Mouse (Mus musculus) left cerebral cortex, postnatal 10 days (tissue): ENCODE data around the gene Klhl41. TPM values are rescaled to one million over a fixed set of nuclear protein-coding genes. Genes with fewer than 3 reads are reported as not detected.

Experiments
- total RNA-seq, 2 experiments: library from RNA; stranded (reverse); gene quantifications; 2 replicates each; pipeline ENCODE4 v1.2.3; 2021

Klhl41 gene
- total RNA-seq, 2 experiments from 2014 or later = 1.7 TPM

Other genes with a start within 250 kb of the Klhl41 start
- under 1 TPM; 0.12 to 0.15 TPM for gene Lrp2, start 84.1 kb upstream of the Klhl41 start, total RNA-seq
- 10 to 100 TPM; 29.2 to 29.6 TPM for gene Bbs5, start 22.9 kb upstream of the Klhl41 start, total RNA-seq
- gene Fastkd1, start 43.4 kb downstream of the Klhl41 start, total RNA-seq = 10 to 100 TPM; 20.6 to 21.6 TPM
- 10 to 100 TPM; 55.4 to 59.5 TPM for gene Ppig, start 52.4 kb downstream of the Klhl41 start, total RNA-seq
- 1 to 10 TPM; 2.4 to 2.5 TPM for gene Ccdc173, start 119.5 kb downstream of the Klhl41 start, total RNA-seq
- 10 to 100 TPM; 15.8 to 19.0 TPM for gene Phospho2, start 119.5 kb downstream of the Klhl41 start, total RNA-seq
- gene Klhl23, start 151.8 kb downstream of the Klhl41 start, total RNA-seq = 100 to 1,000 TPM; 130 to 143 TPM
- gene Ssb, start 191.4 kb downstream of the Klhl41 start, total RNA-seq = 100 to 1,000 TPM; 138 to 143 TPM
- gene Mettl5, start 215.5 kb downstream of the Klhl41 start, total RNA-seq = 10 to 100 TPM; 12.3 to 14.8 TPM
- 100 to 1,000 TPM; 132 to 142 TPM for gene Ubr3, start 227.1 kb downstream of the Klhl41 start, total RNA-seq